Mouse (Mus musculus) thymus, adult 2 months (tissue): ENCODE results near the gene Lrrn4cl.

ENCODE experiments used
- CTCF ChIP-seq: fragments of 200-500 bp; IDR thresholded peaks from 2 replicates; pipeline ENCODE4 v1.5.1; 2012; ENCODE audit warnings: mild to moderate bottlenecking, control low read depth, low read length, moderate library complexity, borderline replicate concordance; ENCODE audit not compliant: control insufficient read depth, poor library complexity, insufficient read depth; ENCODE audit errors: extremely low read depth
- POLR2A ChIP-seq: fragments of 200-500 bp; IDR thresholded peaks from 2 replicates; pipeline ENCODE4 v1.6.1; 2012; ENCODE audit warnings: mild to moderate bottlenecking, low read length, control low read depth, moderate library complexity; ENCODE audit not compliant: control insufficient read depth, poor library complexity, insufficient read depth; ENCODE audit errors: extremely low read depth

DNA sequence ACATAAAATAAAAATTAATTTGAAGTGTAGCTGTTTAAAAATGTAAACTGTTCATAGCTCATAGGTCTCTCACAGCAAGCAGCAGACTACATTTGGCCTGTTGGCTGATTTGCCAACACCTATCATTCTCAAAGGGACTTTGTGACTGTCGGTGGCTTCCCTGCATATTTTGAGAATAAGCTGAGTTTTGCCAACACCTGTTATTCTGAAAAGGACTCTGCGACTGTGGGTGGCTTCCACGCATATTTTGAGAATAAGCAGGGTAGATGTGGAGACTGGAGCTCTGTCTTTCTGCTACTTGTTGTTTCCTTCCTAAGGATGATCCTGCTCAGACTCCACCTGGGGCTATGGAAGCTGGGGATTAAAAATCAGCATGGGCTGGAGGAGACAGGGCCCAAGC, 2.5 kb downstream of the Lrrn4cl start:
- TF ChIP-seq CTCF (no peak), POLR2A (no peak)
